Mouse (Mus musculus): ENCODE measurements around the gene S1pr1. TPM values are rescaled to one million over a fixed set of nuclear protein-coding genes. Genes with fewer than 3 reads are reported as not detected.

Gene S1pr1
- polyA plus RNA-seq, 1 experiment: 3.1 TPM

- Histone ChIP-seq H3K4me2 (ENCODE audit: low read depth) (no peak overlapping the region), H3ac (ENCODE audit: control insufficient read depth, insufficient read length) (no peak overlapping the region), H3K79me2 (ENCODE audit: control insufficient read depth, insufficient read depth) (no peaks in the 10 kb centered on the region), H3K4me3 (no peak overlapping the region), H3K27me3 (ENCODE audit: control insufficient read depth, insufficient read depth, insufficient read length) (no peaks in the 10 kb centered on the region), H3K36me3 (ENCODE audit: control insufficient read depth, insufficient read depth) (no peaks in the 10 kb centered on the region)
- TF ChIP-seq MYOG (IDR thresholded peaks at IDR 0.05; ENCODE audit: control insufficient read depth in 1 of 3, insufficient read depth in 1 of 3, insufficient read length in 2 of 3, low read depth in 2 of 3) (no peak), MYOD1 (IDR thresholded peaks at IDR 0.05; ENCODE audit: control insufficient read depth in 1 of 3, insufficient read length in 2 of 3, low read depth in 2 of 3) (no peak), USF1 (IDR thresholded peaks at IDR 0.05; ENCODE audit: low read depth) (no peak), TCF3 (IDR thresholded peaks at IDR 0.05; ENCODE audit: insufficient read length, low read depth) (no peak), CEBPB (IDR thresholded peaks at IDR 0.05; ENCODE audit: insufficient read depth, poor library complexity, severe bottlenecking) (no peak), REST (IDR thresholded peaks at IDR 0.05; ENCODE audit: insufficient read depth, insufficient read length) (no peak), TCF12 (IDR thresholded peaks at IDR 0.05; ENCODE audit: insufficient read depth, poor library complexity, severe bottlenecking) (no peak), POLR2A (IDR thresholded peaks at IDR 0.05; ENCODE audit: insufficient read length, low read depth) (no peak), POLR2AphosphoS2 (IDR thresholded peaks at IDR 0.05; ENCODE audit: insufficient read length, low read depth) (no peak), SRF (IDR thresholded peaks at IDR 0.05; ENCODE audit: control insufficient read depth, insufficient read length, low read depth) (no peak), E2F4 (IDR thresholded peaks at IDR 0.05; ENCODE audit: insufficient read depth) (no peak)
These were observed 39.0 kb downstream of the S1pr1 start for GRCm38 (mm10) chr3:115675546-115676535.

DNA sequence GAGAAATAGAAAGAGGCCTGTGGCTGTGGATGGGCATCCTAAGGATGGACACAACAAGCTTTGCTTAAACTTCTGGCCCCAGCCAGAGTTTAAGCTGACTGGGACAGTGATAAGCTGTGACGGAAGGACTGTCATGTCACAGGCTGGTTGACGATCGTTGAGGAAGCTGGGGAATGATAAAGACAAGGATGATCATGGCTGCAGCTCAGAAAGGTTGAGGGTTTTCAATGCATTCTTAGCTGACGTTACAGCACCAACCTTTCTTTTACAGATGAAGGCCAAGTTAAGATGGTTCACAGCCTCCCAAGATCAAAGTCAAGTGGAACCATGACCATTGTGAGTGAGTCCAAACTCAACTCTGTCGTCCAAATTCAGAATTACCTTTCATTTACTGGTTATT lies 40.2 kb downstream of the S1pr1 start:
- Histone ChIP-seq H3K36me3 (ENCODE audit: control insufficient read depth, insufficient read depth) (no peaks in the 10 kb centered on the region), H3K4me2 (ENCODE audit: low read depth) (no peak overlapping the region), H3K27me3 (ENCODE audit: control insufficient read depth, insufficient read depth, insufficient read length) (no peaks in the 10 kb centered on the region), H3ac (ENCODE audit: control insufficient read depth, insufficient read length) (no peak overlapping the region), H3K4me3 (no peak overlapping the region), H3K79me2 (ENCODE audit: control insufficient read depth, insufficient read depth) (no peaks in the 10 kb centered on the region)
- TF ChIP-seq POLR2A (IDR thresholded peaks at IDR 0.05; ENCODE audit: insufficient read length, low read depth): no peak
- TF ChIP-seq POLR2AphosphoS2 (IDR thresholded peaks at IDR 0.05; ENCODE audit: insufficient read length, low read depth): no peak
- no peak for TF ChIP-seq MAX (IDR thresholded peaks at IDR 0.05; ENCODE audit: low read depth)
- no peak for TF ChIP-seq E2F4 (IDR thresholded peaks at IDR 0.05; ENCODE audit: insufficient read depth)
- TF ChIP-seq CEBPB (IDR thresholded peaks at IDR 0.05; ENCODE audit: insufficient read depth, poor library complexity, severe bottlenecking): no peak
- TF ChIP-seq TCF12 (IDR thresholded peaks at IDR 0.05; ENCODE audit: insufficient read depth, poor library complexity, severe bottlenecking): no peak
- no peak for TF ChIP-seq TCF3 (IDR thresholded peaks at IDR 0.05; ENCODE audit: insufficient read length, low read depth)
- no peak for TF ChIP-seq USF1 (IDR thresholded peaks at IDR 0.05; ENCODE audit: low read depth)
- no peak for TF ChIP-seq SRF (IDR thresholded peaks at IDR 0.05; ENCODE audit: control insufficient read depth, insufficient read length, low read depth)

DNA sequence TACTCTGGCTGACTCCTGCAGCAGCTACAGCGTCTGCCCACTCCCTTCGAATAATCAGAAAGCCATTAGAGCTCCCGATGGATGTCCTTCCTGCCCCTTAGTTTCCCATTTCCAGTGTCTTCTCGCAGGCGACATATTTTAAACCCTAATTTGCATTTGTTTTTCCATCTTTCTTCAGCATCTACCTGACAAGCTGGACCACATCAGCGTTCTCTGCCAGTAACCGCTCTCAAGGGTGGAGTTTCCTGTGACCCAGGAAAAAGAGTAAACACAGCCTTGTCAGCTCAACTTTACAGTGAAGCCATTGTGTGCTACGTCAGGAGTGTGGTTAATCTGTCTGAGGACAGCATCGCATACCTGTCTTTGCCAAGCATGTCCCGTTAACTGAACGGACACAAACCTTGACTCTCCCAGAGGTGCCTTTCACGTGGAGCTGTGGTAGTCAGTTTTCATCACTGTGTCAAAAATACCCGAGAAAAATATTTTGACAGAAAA lies 41.2 kb downstream of the S1pr1 start:
- Histone ChIP-seq H3K4me2 (ENCODE audit: low read depth) (no peak overlapping the region), H3K4me3 (no peak overlapping the region), H3K79me2 (ENCODE audit: control insufficient read depth, insufficient read depth) (no peaks in the 10 kb centered on the region), H3K27me3 (ENCODE audit: control insufficient read depth, insufficient read depth, insufficient read length) (no peaks in the 10 kb centered on the region), H3ac (ENCODE audit: control insufficient read depth, insufficient read length) (no peak overlapping the region), H3K36me3 (ENCODE audit: control insufficient read depth, insufficient read depth) (no peaks in the 10 kb centered on the region)
- TF ChIP-seq CEBPB (IDR thresholded peaks at IDR 0.05; ENCODE audit: insufficient read depth, poor library complexity, severe bottlenecking): no peak
- no peak for TF ChIP-seq TCF12 (IDR thresholded peaks at IDR 0.05; ENCODE audit: insufficient read depth, poor library complexity, severe bottlenecking)
- TF ChIP-seq SRF (IDR thresholded peaks at IDR 0.05; ENCODE audit: control insufficient read depth, insufficient read length, low read depth): no peak

DNA sequence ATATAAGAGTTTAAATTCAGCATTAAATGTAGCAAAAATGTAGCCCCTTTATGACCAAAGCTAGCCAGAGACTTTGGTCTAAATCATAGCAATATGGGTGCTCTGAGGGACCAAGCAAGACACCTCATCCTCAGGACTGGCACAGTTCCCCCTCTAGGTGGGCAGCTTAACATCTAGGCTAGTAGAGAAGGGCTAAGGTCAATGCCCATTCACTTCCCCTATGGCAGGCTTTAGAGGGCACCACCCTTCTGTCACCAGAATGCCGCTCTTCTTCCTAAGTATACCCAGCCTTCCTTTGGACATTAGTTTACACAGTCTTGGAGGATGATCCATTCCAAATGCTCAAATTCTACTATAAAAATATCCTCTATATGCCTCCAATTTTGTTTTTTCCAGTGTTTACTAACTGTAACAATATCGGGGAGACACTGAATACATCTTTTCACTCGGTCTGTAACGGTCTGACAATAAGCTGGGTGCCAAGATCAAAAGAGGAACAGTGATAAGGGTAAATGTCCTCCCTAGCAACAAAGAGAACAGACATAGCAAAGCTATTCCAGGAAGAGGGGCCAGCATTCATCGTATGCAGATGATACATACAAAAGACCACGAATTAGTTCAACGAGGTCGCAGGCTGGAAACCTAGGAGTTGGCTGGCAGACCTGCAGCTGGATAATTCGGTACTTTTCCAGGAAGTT lies 41.8 kb downstream of the S1pr1 start:
- no peaks in the 10 kb centered on the region for H3K79me2 ChIP-seq (ENCODE audit: control insufficient read depth, insufficient read depth)
- no peaks in the 10 kb centered on the region for H3K27me3 ChIP-seq (ENCODE audit: control insufficient read depth, insufficient read depth, insufficient read length)
- H3K4me3 ChIP-seq: no peak overlapping the region
- no peak overlapping the region for H3ac ChIP-seq (ENCODE audit: control insufficient read depth, insufficient read length)
- H3K36me3 ChIP-seq (ENCODE audit: control insufficient read depth, insufficient read depth): no peaks in the 10 kb centered on the region
- TF ChIP-seq MAX (IDR thresholded peaks at IDR 0.05; ENCODE audit: low read depth): no peak
- TF ChIP-seq TCF3 (IDR thresholded peaks at IDR 0.05; ENCODE audit: insufficient read length, low read depth): no peak
- no peak for TF ChIP-seq CEBPB (IDR thresholded peaks at IDR 0.05; ENCODE audit: insufficient read depth, poor library complexity, severe bottlenecking)
- TF ChIP-seq REST (IDR thresholded peaks at IDR 0.05; ENCODE audit: insufficient read depth, insufficient read length): no peak
- TF ChIP-seq TCF12 (IDR thresholded peaks at IDR 0.05; ENCODE audit: insufficient read depth, poor library complexity, severe bottlenecking): no peak
- no peak for TF ChIP-seq USF1 (IDR thresholded peaks at IDR 0.05; ENCODE audit: low read depth)
- H3K4me2 ChIP-seq (ENCODE audit: low read depth): no peak overlapping the region

- Histone ChIP-seq H3K36me3 (ENCODE audit: control insufficient read depth, insufficient read depth) (no peaks in the 10 kb centered on the region), H3K79me2 (ENCODE audit: control insufficient read depth, insufficient read depth) (no peaks in the 10 kb centered on the region), H3K27me3 (ENCODE audit: control insufficient read depth, insufficient read depth, insufficient read length) (no peaks in the 10 kb centered on the region), H3K4me2 (ENCODE audit: low read depth) (no peak overlapping the region), H3ac (ENCODE audit: control insufficient read depth, insufficient read length) (no peak overlapping the region), H3K4me3 (no peak overlapping the region)
- TF ChIP-seq POLR2A (IDR thresholded peaks at IDR 0.05; ENCODE audit: insufficient read length, low read depth): no peak
- no peak for TF ChIP-seq POLR2AphosphoS2 (IDR thresholded peaks at IDR 0.05; ENCODE audit: insufficient read length, low read depth)
- no peak for TF ChIP-seq E2F4 (IDR thresholded peaks at IDR 0.05; ENCODE audit: insufficient read depth)
- TF ChIP-seq MYOD1 (IDR thresholded peaks at IDR 0.05; ENCODE audit: control insufficient read depth in 1 of 3, insufficient read length in 2 of 3, low read depth in 2 of 3): no peak
- no peak for TF ChIP-seq USF1 (IDR thresholded peaks at IDR 0.05; ENCODE audit: low read depth)
- no peak for TF ChIP-seq MYOG (IDR thresholded peaks at IDR 0.05; ENCODE audit: control insufficient read depth in 1 of 3, insufficient read depth in 1 of 3, insufficient read length in 2 of 3, low read depth in 2 of 3)
- TF ChIP-seq TCF3 (IDR thresholded peaks at IDR 0.05; ENCODE audit: insufficient read length, low read depth): no peak
- no peak for TF ChIP-seq TCF12 (IDR thresholded peaks at IDR 0.05; ENCODE audit: insufficient read depth, poor library complexity, severe bottlenecking)
- TF ChIP-seq MAX (IDR thresholded peaks at IDR 0.05; ENCODE audit: low read depth): no peak
- TF ChIP-seq CEBPB (IDR thresholded peaks at IDR 0.05; ENCODE audit: insufficient read depth, poor library complexity, severe bottlenecking): no peak
- no peak for TF ChIP-seq SRF (IDR thresholded peaks at IDR 0.05; ENCODE audit: control insufficient read depth, insufficient read length, low read depth)
- TF ChIP-seq REST (IDR thresholded peaks at IDR 0.05; ENCODE audit: insufficient read depth, insufficient read length): no peak
These were observed 45.6 kb downstream of the S1pr1 start for GRCm38 (mm10) chr3:115669230-115669629.
